Mouse (Mus musculus) C2C12 (cell line): ENCODE measurements around the gene Spag16. TPM values are rescaled to one million over a fixed set of nuclear protein-coding genes. Genes with fewer than 3 reads are reported as not detected.
A peak's percentile ranks its signal among the peaks of the same experiment; 100 is the strongest.

Source experiments
- H3K27me3 ChIP-seq: one replicate; pipeline ENCODE4 v1.6.1; 2011; ENCODE audit not compliant: control insufficient read depth, insufficient read depth, insufficient read length
- H3K36me3 ChIP-seq: one replicate; pipeline ENCODE4 v1.6.1; 2011; ENCODE audit not compliant: control insufficient read depth, insufficient read depth
- H3K4me3 ChIP-seq: one replicate; pipeline ENCODE4 v1.5.1; 2011; ENCODE audit warnings: mild to moderate bottlenecking, control low read depth; ENCODE audit not compliant: poor library complexity, insufficient read depth, severe bottlenecking
- H3K79me2 ChIP-seq: one replicate; pipeline ENCODE4 v1.6.1; 2011; ENCODE audit not compliant: control insufficient read depth, insufficient read depth
- H3K79me3 ChIP-seq: one replicate; pipeline ENCODE4 v1.6.1; 2011; ENCODE audit warnings: low read depth, control low read depth
- H3ac ChIP-seq: one replicate; pipeline ENCODE3; 2011; ENCODE audit warnings: low read depth; ENCODE audit not compliant: control insufficient read depth, insufficient read length
- CEBPB ChIP-seq: IDR thresholded peaks from one replicate; pipeline ENCODE4 v1.6.1; 2011; ENCODE audit warnings: low read depth, mild to moderate bottlenecking, control low read depth, moderate library complexity
- CTCF ChIP-seq: IDR thresholded peaks from one replicate; pipeline ENCODE4 v1.5.1; 2011; ENCODE audit not compliant: control insufficient read depth, insufficient read depth, insufficient read length
- FOSL1 ChIP-seq: IDR thresholded peaks from one replicate; pipeline ENCODE4 v1.8.0; 2011; ENCODE audit warnings: mild to moderate bottlenecking, low read length; ENCODE audit not compliant: poor library complexity, insufficient read depth, severe bottlenecking
- MAX ChIP-seq: IDR thresholded peaks from one replicate; pipeline ENCODE4 v1.6.1; 2011; ENCODE audit warnings: mild to moderate bottlenecking, control low read depth
- MYOD1 ChIP-seq: IDR thresholded peaks from one replicate; pipeline ENCODE4 v1.6.1; 2011; ENCODE audit warnings: low read depth; ENCODE audit not compliant: control insufficient read depth, insufficient read length
- MYOG ChIP-seq: IDR thresholded peaks from one replicate; pipeline ENCODE4 v1.6.1; 2011; ENCODE audit not compliant: control insufficient read depth, insufficient read length; ENCODE audit errors: extremely low read depth
- USF1 ChIP-seq: IDR thresholded peaks from one replicate; pipeline ENCODE4 v1.6.1; 2011; ENCODE audit warnings: low read depth, mild to moderate bottlenecking, control low read depth, moderate library complexity
- polyA plus RNA-seq: library from polyadenylated mRNA; unstranded; fragments of >200 nt; fragmentation: generic; extraction: Trizol; gene quantifications from one replicate; pipeline ENCODE4 v1.2.1, GENCODE M21; 2012; ENCODE audit warnings: missing spikeins

Spag16 gene
- polyA plus RNA-seq, 1 experiment: not detected

GRCm38 (mm10) chr1:70621805-70622204 lies 795.0 kb downstream of the Spag16 start:
- Histone ChIP-seq H3K36me3 (no peaks in the 10 kb centered on the region), H3K79me2 (no peaks in the 10 kb centered on the region), H3K79me3 (no peaks in the 10 kb centered on the region), H3K27me3 (no peaks in the 10 kb centered on the region), H3K4me3 (no peak overlapping the region), H3ac (no peak overlapping the region)
- TF ChIP-seq USF1 (no peak), FOSL1 (peak; percentile 72), MYOG (no peak), CEBPB (peak; percentile 16), CTCF (no peak), MYOD1 (peak; percentile 4), MAX (no peak)

- Histone ChIP-seq H3K79me3 (no peaks in the 10 kb centered on the region), H3K27me3 (no peaks in the 10 kb centered on the region), H3ac (no peak overlapping the region), H3K36me3 (no peaks in the 10 kb centered on the region), H3K79me2 (no peaks in the 10 kb centered on the region), H3K4me3 (no peak overlapping the region)
- TF ChIP-seq CTCF (no peak), MYOD1 (no peak), MYOG (no peak), FOSL1 (no peak), MAX (no peak), USF1 (no peak), CEBPB (no peak)
Observed at GRCm38 (mm10) chr1:70624803-70625460, 798.2 kb downstream of the Spag16 start.

- Histone ChIP-seq H3ac (no peak overlapping the region), H3K4me3 (no peak overlapping the region), H3K27me3 (no peaks in the 10 kb centered on the region), H3K79me2 (no peaks in the 10 kb centered on the region), H3K79me3 (no peaks in the 10 kb centered on the region), H3K36me3 (no peaks in the 10 kb centered on the region)
- TF ChIP-seq MYOD1: no peak
Observed at GRCm38 (mm10) chr1:70652719-70653118, 825.9 kb downstream of the Spag16 start.

- Histone ChIP-seq H3K79me3 (no peaks in the 10 kb centered on the region), H3ac (no peak overlapping the region), H3K36me3 (no peaks in the 10 kb centered on the region), H3K4me3 (no peak overlapping the region), H3K27me3 (no peaks in the 10 kb centered on the region), H3K79me2 (no peaks in the 10 kb centered on the region)
- TF ChIP-seq CTCF (no peak), USF1 (no peak), MAX (no peak), CEBPB (no peak)
Observed at GRCm38 (mm10) chr1:70692529-70692928, 865.8 kb downstream of the Spag16 start.

- H3K36me3 ChIP-seq: no peaks in the 10 kb centered on the region
- no peak overlapping the region for H3K4me3 ChIP-seq
- H3ac ChIP-seq: no peak overlapping the region
- no peaks in the 10 kb centered on the region for H3K79me2 ChIP-seq
- no peaks in the 10 kb centered on the region for H3K79me3 ChIP-seq
- TF ChIP-seq CTCF (no peak), MYOG (no peak), FOSL1 (no peak), CEBPB (no peak), USF1 (no peak), MAX (no peak), MYOD1 (no peak)
- no peaks in the 10 kb centered on the region for H3K27me3 ChIP-seq
Observed at GRCm38 (mm10) chr1:70700270-70700669, 873.5 kb downstream of the Spag16 start.

GRCm38 (mm10) chr1:70703934-70704333 lies 877.2 kb downstream of the Spag16 start:
- no peak overlapping the region for H3K4me3 ChIP-seq
- H3K27me3 ChIP-seq: no peaks in the 10 kb centered on the region
- no peaks in the 10 kb centered on the region for H3K36me3 ChIP-seq
- H3ac ChIP-seq: no peak overlapping the region
- H3K79me2 ChIP-seq: no peaks in the 10 kb centered on the region
- no peaks in the 10 kb centered on the region for H3K79me3 ChIP-seq
- TF ChIP-seq CTCF (no peak), FOSL1 (no peak), MYOD1 (no peak), USF1 (no peak), MYOG (no peak)
